Mouse (Mus musculus) heart, adult 2 months (tissue): ENCODE measurements around the gene Ovca2. TPM values are rescaled to one million over a fixed set of nuclear protein-coding genes. Genes with fewer than 3 reads are reported as not detected.
A peak's percentile ranks its signal among the peaks of the same experiment; 100 is the strongest.

Source experiments
- DNase-seq, 2 experiments: peaks; one replicate each; pipeline ENCODE4 v3.0.0; 2021
- H3K27ac ChIP-seq: fragments of 200-600 bp; 2 replicates; pipeline ENCODE4 v1.8.1; 2022
- H3K27me3 ChIP-seq: fragments of 200-500 bp; 2 replicates; pipeline ENCODE4 v1.6.1; 2012; ENCODE audit warnings: mild to moderate bottlenecking, low read length, inconsistent platforms, mixed read lengths; ENCODE audit not compliant: control insufficient read depth, insufficient read depth
- H3K36me3 ChIP-seq: fragments of 200-500 bp; 2 replicates; pipeline ENCODE4 v1.6.1; 2012; ENCODE audit warnings: low read length, inconsistent platforms; ENCODE audit not compliant: control insufficient read depth, insufficient read depth
- H3K4me1 ChIP-seq: fragments of 200-500 bp; 2 replicates; pipeline ENCODE4 v1.6.1; 2011; ENCODE audit warnings: low read length; ENCODE audit not compliant: control insufficient read depth, insufficient read depth
- H3K4me3 ChIP-seq: fragments of 200-600 bp; 2 replicates; pipeline ENCODE4 v1.8.1; 2022
- H3K79me2 ChIP-seq: fragments of 200-500 bp; replicated peaks from 2 replicates; pipeline ENCODE4 v1.6.1; 2012; ENCODE audit warnings: mild to moderate bottlenecking, inconsistent platforms, low read length, moderate library complexity, mixed read lengths; ENCODE audit not compliant: control insufficient read depth, insufficient read depth
- H3K9ac ChIP-seq: fragments of 200-500 bp; 2 replicates; pipeline ENCODE4 v1.6.1; 2012; ENCODE audit warnings: low read depth, mild to moderate bottlenecking, control low read depth, inconsistent platforms, low read length, mixed read lengths
- CTCF ChIP-seq: fragments of 200-600 bp; IDR thresholded peaks from 2 replicates; pipeline ENCODE4 v1.8.1; 2022; ENCODE audit warnings: antibody characterized with exemption, mild to moderate bottlenecking, moderate library complexity
- EP300 ChIP-seq: fragments of 200-500 bp; IDR thresholded peaks from 2 replicates; pipeline ENCODE4 v1.6.1; 2011; ENCODE audit warnings: low read depth, low read length, control low read depth; ENCODE audit not compliant: insufficient read depth
- POLR2A ChIP-seq: fragments of 200-500 bp; IDR thresholded peaks from 2 replicates; pipeline ENCODE4 v1.6.1; 2011; ENCODE audit warnings: mild to moderate bottlenecking, low read depth, low read length, control low read depth; ENCODE audit not compliant: insufficient read depth
- WGBS: fragments of 180-500 bp; shearing (Covaris S2); methylation state at CpG from one replicate; pipeline ENCODE4 v1.1.7; 2018; 5-methylcytosine and 5-hydroxymethylcytosine counted together
- intact Hi-C: fragments of 180-260 bp; cut with DNase I; formaldehyde crosslinking; loops from one replicate; pipeline ENCODE4 v1.15.1; 2025
- polyA plus RNA-seq: library from polyadenylated mRNA; depleted of rRNA; stranded (reverse); fragments of >200 nt; gene quantifications from 2 replicates; pipeline ENCODE4 v1.2.3, GENCODE M21; 2012
- total RNA-seq, 2 experiments: library from RNA; stranded (reverse); gene quantifications; 2 replicates each; pipeline ENCODE4 v1.2.3; 2021

Ovca2 gene
- total and polyA plus RNA-seq, 3 experiments, result 5.7 to 11.1 (median 6.1) TPM

GRCm38 (mm10) chr11:75152603-75153557 lies 25.8 kb downstream of the Ovca2 start:
- Histone ChIP-seq H3K36me3 (peaks cover 2% of the 10 kb centered on the region), H3K79me2 (no peaks in the 10 kb centered on the region), H3K27me3 (no peaks in the 10 kb centered on the region), H3K9ac (peak overlapping the region; percentile 23), H3K27ac (peak overlapping the region; percentile 78), H3K4me3 (no peak overlapping the region), H3K4me1 (peaks cover 37% of the 10 kb centered on the region)
- peak; percentile 77 to 79 for DNase-seq
- no peak for TF ChIP-seq POLR2A
- TF ChIP-seq EP300, result peak; percentile 51; the same call in 1 of the 2 replicates
- intact Hi-C loops, result no loop called here
- WGBS, result 29% methylated on average over 18 of the region's 18 CpGs

GRCm38 (mm10) chr11:75150346-75150745 lies 28.3 kb downstream of the Ovca2 start:
- no peak for DNase-seq
- H3K27ac ChIP-seq, result no peak overlapping the region
- no peak for TF ChIP-seq EP300
- peak; percentile 14; the same call in 1 of the 2 replicates for TF ChIP-seq CTCF
- no peak for TF ChIP-seq POLR2A

GRCm38 (mm10) chr11:75148332-75149035 lies 30.2 kb downstream of the Ovca2 start:
- peak; percentile 34 to 48 for DNase-seq
- Histone ChIP-seq H3K9ac (no peak overlapping the region), H3K4me1 (peaks cover 26% of the 10 kb centered on the region), H3K27me3 (no peaks in the 10 kb centered on the region), H3K4me3 (no peak overlapping the region), H3K27ac (peak overlapping the region; percentile 78), H3K79me2 (no peaks in the 10 kb centered on the region), H3K36me3 (peaks cover 16% of the 10 kb centered on the region)
- intact Hi-C loops, result no loop called here
- 0 out of 2 replicates have a peak, but pooled peaks have one; percentile 19 for TF ChIP-seq POLR2A
- TF ChIP-seq CTCF, result no peak
- 46% methylated on average over 11 of the region's 11 CpGs for WGBS

More at GRCm38 (mm10) chr11:75150346-75150745, 28.3 kb downstream of the Ovca2 start:
- intact Hi-C loops, result no loop called here
- Histone ChIP-seq H3K79me2 (no peaks in the 10 kb centered on the region), H3K27me3 (no peaks in the 10 kb centered on the region), H3K4me3 (no peak overlapping the region), H3K9ac (no peak overlapping the region), H3K36me3 (peaks cover 15% of the 10 kb centered on the region), H3K4me1 (peaks cover 30% of the 10 kb centered on the region)
- WGBS, result 81% methylated on average over 1 of the region's 1 CpGs

GRCm38 (mm10) chr11:75147846-75148168 lies 30.8 kb downstream of the Ovca2 start:
- intact Hi-C loops, result no loop called here
- H3K9ac ChIP-seq, result peak overlapping the region; percentile 22

GRCm38 (mm10) chr11:75147106-75147845 lies 31.4 kb downstream of the Ovca2 start:
- 26% methylated on average over 11 of the region's 11 CpGs for WGBS
- H3K4me1 ChIP-seq, result peaks cover 15% of the 10 kb centered on the region
- H3K4me3 ChIP-seq, result no peak overlapping the region
- no peaks in the 10 kb centered on the region for H3K79me2 ChIP-seq
- peak; percentile 36 to 45 for DNase-seq
- H3K27me3 ChIP-seq, result no peaks in the 10 kb centered on the region
- intact Hi-C loops, result no loop called here
- H3K9ac ChIP-seq, result peak overlapping the region; percentile 36
- H3K27ac ChIP-seq, result peak overlapping the region; percentile 78
- TF ChIP-seq CTCF (no peak), EP300 (no peak), POLR2A (no peak)
- H3K36me3 ChIP-seq, result peaks cover 16% of the 10 kb centered on the region

More at GRCm38 (mm10) chr11:75147846-75148168, 30.8 kb downstream of the Ovca2 start:
- Histone ChIP-seq H3K36me3 (peaks cover 16% of the 10 kb centered on the region), H3K4me3 (no peak overlapping the region), H3K27ac (peak overlapping the region; percentile 78), H3K27me3 (no peaks in the 10 kb centered on the region), H3K4me1 (peaks cover 20% of the 10 kb centered on the region), H3K79me2 (no peaks in the 10 kb centered on the region)
- WGBS, result 20% methylated on average over 3 of the region's 3 CpGs
- peak; percentile 59 to 67 for DNase-seq
- TF ChIP-seq POLR2A (no peak), EP300 (0 out of 2 replicates have a peak, but pooled peaks have one; percentile 55), CTCF (peak; percentile 35)
